Mouse (Mus musculus): ENCODE results near the gene Vps8. TPM values are rescaled to one million over a fixed set of nuclear protein-coding genes. Genes with fewer than 3 reads are reported as not detected.

The Vps8 gene
- total RNA-seq, 2 experiments from 2014 or later: 7.7 to 7.8 TPM

GRCm38 (mm10) chr16:21690216-21690755 lies 267.4 kb downstream of the Vps8 start:
- no peak overlapping the region for H3K4me3 ChIP-seq
- intact Hi-C loops (cut with DNase I): loop anchor here (5.0 kb wide), 1 partner anchor 33 kb away; no protein-coding TSS in a partner anchor
- H3K27ac ChIP-seq: no peak overlapping the region
- no peak for DNase-seq
- TF ChIP-seq CTCF (IDR thresholded peaks at IDR 0.05): no peak

- Histone ChIP-seq H3K4me3 (peak overlapping the region; percentile 92), H3K27ac (peak overlapping the region; percentile 96)
- intact Hi-C loops (cut with DNase I): loop anchor here (5.0 kb wide), 1 partner anchor 37 kb away; no protein-coding TSS in a partner anchor
- no peak for TF ChIP-seq CTCF (IDR thresholded peaks at IDR 0.05)
- peak; percentile 77 for DNase-seq
Measured at GRCm38 (mm10) chr16:21693981-21694462, 271.1 kb downstream of the Vps8 start.

Other genes with a start within 250 kb of the Vps8 start
- under 1 TPM; 0.59 to 0.84 TPM for gene Ephb3, start 218.4 kb upstream of the Vps8 start, total RNA-seq (2021)